Mouse (Mus musculus) heart, embryonic 15.5 days (tissue): ENCODE results near the gene S1pr3. TPM values are rescaled to one million over a fixed set of nuclear protein-coding genes. Genes with fewer than 3 reads are reported as not detected.

Experiments
- ATAC-seq: fragments of 200-750 bp; cut with Nextera tagmentation; replicated peaks from 2 replicates; pipeline ENCODE4 v1.8.0; 2017; ENCODE audit warnings: low read depth, moderate TSS enrichment; ENCODE audit not compliant: insufficient number of reproducible peaks, insufficient read depth, low FRiP score
- H3K27ac ChIP-seq: fragments of 300-500 bp; sonication (generic); 2 replicates; pipeline ENCODE4 v1.5.1; 2015; ENCODE audit warnings: mild to moderate bottlenecking, inconsistent platforms
- H3K27me3 ChIP-seq: fragments of 300-500 bp; sonication (generic); 2 replicates; pipeline ENCODE4 v1.6.1; 2015; ENCODE audit warnings: inconsistent platforms
- H3K36me3 ChIP-seq: fragments of 300-500 bp; sonication (generic); 2 replicates; pipeline ENCODE4 v1.6.1; 2015; ENCODE audit warnings: mild to moderate bottlenecking, inconsistent platforms
- H3K4me1 ChIP-seq: fragments of 300-500 bp; sonication (generic); replicated peaks from 2 replicates; pipeline ENCODE4 v1.6.1; 2015; ENCODE audit warnings: inconsistent platforms
- H3K4me2 ChIP-seq: fragments of 300-500 bp; sonication (generic); 2 replicates; pipeline ENCODE4 v1.6.1; 2015; ENCODE audit warnings: inconsistent platforms, mild to moderate bottlenecking, moderate library complexity
- H3K4me3 ChIP-seq: fragments of 300-500 bp; sonication (generic); 2 replicates; pipeline ENCODE4 v1.5.1; 2015; ENCODE audit warnings: mild to moderate bottlenecking, inconsistent platforms
- H3K9ac ChIP-seq: fragments of 300-500 bp; sonication (generic); 2 replicates; pipeline ENCODE4 v1.6.1; 2015; ENCODE audit warnings: mild to moderate bottlenecking, inconsistent platforms
- H3K9me3 ChIP-seq: fragments of 300-500 bp; sonication (generic); replicated peaks from 2 replicates; pipeline ENCODE4 v1.6.1; 2016; ENCODE audit warnings: inconsistent platforms
- WGBS: fragments of 180-500 bp; shearing (Covaris S2); methylation state at CpG from one replicate; pipeline ENCODE4 v1.1.7; 2015; ENCODE audit warnings: mixed read lengths; 5-methylcytosine and 5-hydroxymethylcytosine counted together
- polyA plus RNA-seq: library from polyadenylated mRNA; unstranded; fragments of >200 nt; fragmentation: Nextera tagmentation; extraction: Ambion mirVana; gene quantifications from 2 replicates; pipeline ENCODE4 v1.2.1, GENCODE M21; 2015

The S1pr3 gene
- 18.8 and 33.9 TPM in 2 replicates for polyA plus RNA-seq

GRCm38 (mm10) chr13:51408519-51409001 is at the start of gene S1pr3:
Gene S1pr3 (plus strand): TSS chr13:51408639.
- ATAC-seq, result peak; percentile 65
- H3K36me3 ChIP-seq, result no peaks in the 10 kb centered on the region
- H3K4me2 ChIP-seq, result peak within 1 kb of the TSS; percentile 86
- under 1% methylated on average over 33 of the region's 33 CpGs for WGBS
- no peaks in the 10 kb centered on the region for H3K9me3 ChIP-seq
- H3K9ac ChIP-seq, result peak within 1 kb of the TSS; percentile 69
- H3K4me1 ChIP-seq, result peaks cover 32% of the 10 kb centered on the region
- H3K27ac ChIP-seq, result peak within 1 kb of the TSS; percentile 62
- H3K4me3 ChIP-seq, result peak within 1 kb of the TSS; percentile 66
- H3K27me3 ChIP-seq, result peaks cover 12% of the 10 kb centered on the region

- no peak overlapping the region for H3K9ac ChIP-seq
- ATAC-seq, result no peak
- 74% methylated on average over 8 of the region's 8 CpGs for WGBS
- peaks cover 3% of the 10 kb centered on the region for H3K4me1 ChIP-seq
- H3K4me3 ChIP-seq, result no peak overlapping the region
- no peaks in the 10 kb centered on the region for H3K36me3 ChIP-seq
- H3K27ac ChIP-seq, result no peak overlapping the region
- no peaks in the 10 kb centered on the region for H3K9me3 ChIP-seq
- no peak overlapping the region for H3K4me2 ChIP-seq
- no peaks in the 10 kb centered on the region for H3K27me3 ChIP-seq
These were observed 47.9 kb upstream of the S1pr3 start for GRCm38 (mm10) chr13:51360441-51360962.

GRCm38 (mm10) chr13:51363390-51363789 is 45.0 kb upstream of the S1pr3 start:
- no peaks in the 10 kb centered on the region for H3K27me3 ChIP-seq
- no peak overlapping the region for H3K9ac ChIP-seq
- ATAC-seq, result no peak
- H3K4me2 ChIP-seq, result no peak overlapping the region
- WGBS, result 67% methylated on average over 7 of the region's 7 CpGs
- H3K27ac ChIP-seq, result no peak overlapping the region
- no peak overlapping the region for H3K4me3 ChIP-seq
- peaks cover 11% of the 10 kb centered on the region for H3K4me1 ChIP-seq
- H3K36me3 ChIP-seq, result no peaks in the 10 kb centered on the region
- H3K9me3 ChIP-seq, result no peaks in the 10 kb centered on the region

- Histone ChIP-seq H3K9me3 (no peaks in the 10 kb centered on the region), H3K4me2 (no peak overlapping the region), H3K4me3 (no peak overlapping the region), H3K27ac (no peak overlapping the region), H3K4me1 (peaks cover 11% of the 10 kb centered on the region), H3K9ac (no peak overlapping the region), H3K36me3 (no peaks in the 10 kb centered on the region), H3K27me3 (no peaks in the 10 kb centered on the region)
- 61% methylated on average over 5 of the region's 5 CpGs for WGBS
- no peak for ATAC-seq
These were observed 44.5 kb upstream of the S1pr3 start for GRCm38 (mm10) chr13:51363985-51364384.

- Histone ChIP-seq H3K27ac (no peak overlapping the region), H3K4me1 (peaks cover 11% of the 10 kb centered on the region), H3K27me3 (no peaks in the 10 kb centered on the region), H3K9ac (no peak overlapping the region), H3K36me3 (no peaks in the 10 kb centered on the region), H3K9me3 (no peaks in the 10 kb centered on the region), H3K4me3 (no peak overlapping the region), H3K4me2 (no peak overlapping the region)
- WGBS, result 75% methylated on average over 6 of the region's 6 CpGs
- ATAC-seq, result no peak
These were observed 43.2 kb upstream of the S1pr3 start for GRCm38 (mm10) chr13:51365191-51365590.

- no peaks in the 10 kb centered on the region for H3K36me3 ChIP-seq
- H3K4me2 ChIP-seq, result no peak overlapping the region
- no peak overlapping the region for H3K9ac ChIP-seq
- H3K4me3 ChIP-seq, result no peak overlapping the region
- H3K27me3 ChIP-seq, result no peaks in the 10 kb centered on the region
- WGBS, result 75% methylated on average over 2 of the region's 2 CpGs
- peaks cover 11% of the 10 kb centered on the region for H3K4me1 ChIP-seq
- H3K27ac ChIP-seq, result no peak overlapping the region
- H3K9me3 ChIP-seq, result no peaks in the 10 kb centered on the region
- ATAC-seq, result no peak
These were observed 40.1 kb upstream of the S1pr3 start for GRCm38 (mm10) chr13:51368346-51368745.

GRCm38 (mm10) chr13:51369354-51369753 is 39.1 kb upstream of the S1pr3 start:
- 75% methylated on average over 3 of the region's 3 CpGs for WGBS
- Histone ChIP-seq H3K4me3 (no peak overlapping the region), H3K4me2 (no peak overlapping the region), H3K27me3 (no peaks in the 10 kb centered on the region), H3K9me3 (no peaks in the 10 kb centered on the region), H3K9ac (no peak overlapping the region), H3K36me3 (no peaks in the 10 kb centered on the region), H3K4me1 (peaks cover 9% of the 10 kb centered on the region), H3K27ac (no peak overlapping the region)
- ATAC-seq, result no peak

GRCm38 (mm10) chr13:51373086-51373485 is 35.4 kb upstream of the S1pr3 start:
- no peaks in the 10 kb centered on the region for H3K27me3 ChIP-seq

GRCm38 (mm10) chr13:51374026-51374807 is 34.2 kb upstream of the S1pr3 start:
- Histone ChIP-seq H3K4me1 (peaks cover 20% of the 10 kb centered on the region), H3K9ac (no peak overlapping the region), H3K4me2 (no peak overlapping the region), H3K4me3 (no peak overlapping the region), H3K27ac (no peak overlapping the region), H3K36me3 (no peaks in the 10 kb centered on the region), H3K27me3 (no peaks in the 10 kb centered on the region), H3K9me3 (no peaks in the 10 kb centered on the region)
- 73% methylated on average over 21 of the region's 21 CpGs for WGBS
- ATAC-seq, result no peak

More at GRCm38 (mm10) chr13:51373086-51373485, 35.4 kb upstream of the S1pr3 start:
- no peak for ATAC-seq
- Histone ChIP-seq H3K27ac (no peak overlapping the region), H3K9ac (no peak overlapping the region), H3K4me3 (no peak overlapping the region), H3K4me1 (peaks cover 9% of the 10 kb centered on the region), H3K4me2 (no peak overlapping the region), H3K9me3 (no peaks in the 10 kb centered on the region), H3K36me3 (no peaks in the 10 kb centered on the region)

- peak overlapping the region; percentile 84 for H3K27ac ChIP-seq
- WGBS, result 5% methylated on average over 4 of the region's 4 CpGs
- H3K36me3 ChIP-seq, result no peaks in the 10 kb centered on the region
- H3K9me3 ChIP-seq, result no peaks in the 10 kb centered on the region
- peak overlapping the region; percentile 4; the same call in 1 of the 2 replicates for H3K4me3 ChIP-seq
- no peaks in the 10 kb centered on the region for H3K27me3 ChIP-seq
- H3K4me1 ChIP-seq, result peaks cover 29% of the 10 kb centered on the region
- H3K9ac ChIP-seq, result no peak overlapping the region
- peak; percentile 30; the same call in 1 of the 2 replicates for ATAC-seq
- H3K4me2 ChIP-seq, result peak overlapping the region; percentile 52
These were observed 30.3 kb upstream of the S1pr3 start for GRCm38 (mm10) chr13:51378126-51378525.

GRCm38 (mm10) chr13:51379596-51379995 is 28.8 kb upstream of the S1pr3 start:
- Histone ChIP-seq H3K4me1 (peaks cover 29% of the 10 kb centered on the region), H3K27ac (peak overlapping the region; percentile 84), H3K36me3 (no peaks in the 10 kb centered on the region), H3K9me3 (no peaks in the 10 kb centered on the region), H3K4me3 (no peak overlapping the region), H3K27me3 (no peaks in the 10 kb centered on the region), H3K4me2 (peak overlapping the region; percentile 14; the same call in 1 of the 2 replicates), H3K9ac (no peak overlapping the region)
- ATAC-seq, result peak; percentile 58; the same call in 1 of the 2 replicates
- 19% methylated on average over 6 of the region's 6 CpGs for WGBS
